Mouse (Mus musculus): ENCODE measurements around the gene Asic2. TPM values are rescaled to one million over a fixed set of nuclear protein-coding genes. Genes with fewer than 3 reads are reported as not detected.

Asic2 gene
- total and polyA plus RNA-seq, 2 experiments from 2014 or later = 19.8 to 60.2 TPM

- DNase-seq (ENCODE audit: low spot score) (no peak), ATAC-seq (ENCODE audit: low FRiP score) (no peak)
- no peak overlapping the region for H3K4me2 ChIP-seq (ENCODE audit: low read depth, low read length, poor library complexity, severe bottlenecking)
- H3K9ac ChIP-seq (replicated peaks; ENCODE audit: low read length, poor library complexity, severe bottlenecking) = no peak overlapping the region
- no peaks in the 10 kb centered on the region for H3K36me3 ChIP-seq (ENCODE audit: insufficient read depth, low read length)
- TF ChIP-seq CTCF (IDR thresholded peaks at IDR 0.05) = no peak
- no peak overlapping the region for H3K27ac ChIP-seq (ENCODE audit: low read depth, low read length)
- no peaks in the 10 kb centered on the region; the same call in none of the 2 replicates for H3K27me3 ChIP-seq (ENCODE audit: insufficient read depth, low read length)
- no peak overlapping the region for H3K4me3 ChIP-seq (ENCODE audit: low read depth, low read length)
- no peaks in the 10 kb centered on the region for H3K9me3 ChIP-seq (ENCODE audit: low read length)
- WGBS = 51% methylated on average over 8 of the region's 8 CpGs
- H3K4me1 ChIP-seq (ENCODE audit: insufficient read depth, low read length) = no peaks in the 10 kb centered on the region
Observed at GRCm38 (mm10) chr11:81120024-81120576, 848.2 kb downstream of the Asic2 start.

GRCm38 (mm10) chr11:81118055-81118454 lies 850.2 kb downstream of the Asic2 start:
- ATAC-seq (ENCODE audit: low FRiP score) (no peak), DNase-seq (ENCODE audit: low spot score) (peak; percentile 72)
- no peaks in the 10 kb centered on the region for H3K36me3 ChIP-seq (ENCODE audit: insufficient read depth, low read length)
- H3K4me2 ChIP-seq (ENCODE audit: low read depth, low read length, poor library complexity, severe bottlenecking) = no peak overlapping the region
- peak; percentile 40 for TF ChIP-seq CTCF (IDR thresholded peaks at IDR 0.05)
- no peak overlapping the region for H3K27ac ChIP-seq (ENCODE audit: low read depth, low read length)
- H3K9me3 ChIP-seq (ENCODE audit: low read length) = no peaks in the 10 kb centered on the region
- H3K9ac ChIP-seq (replicated peaks; ENCODE audit: low read length, poor library complexity, severe bottlenecking) = no peak overlapping the region
- no peak overlapping the region for H3K4me3 ChIP-seq (ENCODE audit: low read depth, low read length)
- no peaks in the 10 kb centered on the region; the same call in 1 of the 2 replicates for H3K27me3 ChIP-seq (ENCODE audit: insufficient read depth, low read length)
- WGBS = 39% methylated on average over 7 of the region's 7 CpGs
- H3K4me1 ChIP-seq (ENCODE audit: insufficient read depth, low read length) = no peaks in the 10 kb centered on the region

- ATAC-seq (ENCODE audit: low FRiP score) (no peak), DNase-seq (ENCODE audit: low spot score) (peak; percentile 49)
- no peak overlapping the region for H3K4me3 ChIP-seq (ENCODE audit: low read depth, low read length)
- no peaks in the 10 kb centered on the region; the same call in 1 of the 2 replicates for H3K27me3 ChIP-seq (ENCODE audit: insufficient read depth, low read length)
- no peaks in the 10 kb centered on the region for H3K9me3 ChIP-seq (ENCODE audit: low read length)
- TF ChIP-seq CTCF (IDR thresholded peaks at IDR 0.05) = no peak
- no peaks in the 10 kb centered on the region for H3K4me1 ChIP-seq (ENCODE audit: insufficient read depth, low read length)
- H3K27ac ChIP-seq (ENCODE audit: low read depth, low read length) = no peak overlapping the region
- H3K4me2 ChIP-seq (ENCODE audit: low read depth, low read length, poor library complexity, severe bottlenecking) = no peak overlapping the region
- 50% methylated on average over 9 of the region's 9 CpGs for WGBS
- no peaks in the 10 kb centered on the region; the same call in 1 of the 2 replicates for H3K36me3 ChIP-seq (ENCODE audit: insufficient read depth, low read length)
- H3K9ac ChIP-seq (replicated peaks; ENCODE audit: low read length, poor library complexity, severe bottlenecking) = no peak overlapping the region
Observed at GRCm38 (mm10) chr11:81115666-81116065, 852.6 kb downstream of the Asic2 start.

GRCm38 (mm10) chr11:81111626-81112025 lies 856.6 kb downstream of the Asic2 start:
- no peak overlapping the region for H3K9ac ChIP-seq (replicated peaks; ENCODE audit: low read length, poor library complexity, severe bottlenecking)
- peaks cover 3% of the 10 kb centered on the region for H3K4me1 ChIP-seq (ENCODE audit: insufficient read depth, low read length)
- no peaks in the 10 kb centered on the region for H3K9me3 ChIP-seq (ENCODE audit: low read length)
- no peak for DNase-seq (ENCODE audit: low spot score)
- no peaks in the 10 kb centered on the region; the same call in 1 of the 2 replicates for H3K27me3 ChIP-seq (ENCODE audit: insufficient read depth, low read length)
- TF ChIP-seq CTCF (IDR thresholded peaks at IDR 0.05) = no peak
- H3K36me3 ChIP-seq (ENCODE audit: insufficient read depth, low read length) = no peaks in the 10 kb centered on the region; the same call in 1 of the 2 replicates
- H3K27ac ChIP-seq (ENCODE audit: low read depth, low read length) = no peak overlapping the region
- H3K4me3 ChIP-seq (ENCODE audit: low read depth, low read length) = no peak overlapping the region
- H3K4me2 ChIP-seq (ENCODE audit: low read depth, low read length, poor library complexity, severe bottlenecking) = no peak overlapping the region
- WGBS = 82% methylated on average over 2 of the region's 2 CpGs
- no peak for ATAC-seq (ENCODE audit: low FRiP score)

GRCm38 (mm10) chr11:81110049-81110448 lies 858.2 kb downstream of the Asic2 start:
- Histone ChIP-seq H3K4me2 (ENCODE audit: low read depth, low read length, poor library complexity, severe bottlenecking) (no peak overlapping the region), H3K9ac (replicated peaks; ENCODE audit: low read length, poor library complexity, severe bottlenecking) (no peak overlapping the region), H3K27ac (ENCODE audit: low read depth, low read length) (peak overlapping the region; percentile 55), H3K36me3 (ENCODE audit: insufficient read depth, low read length) (no peaks in the 10 kb centered on the region; the same call in 1 of the 2 replicates), H3K4me3 (ENCODE audit: low read depth, low read length) (no peak overlapping the region), H3K4me1 (ENCODE audit: insufficient read depth, low read length) (peaks cover 3% of the 10 kb centered on the region), H3K9me3 (ENCODE audit: low read length) (no peaks in the 10 kb centered on the region), H3K27me3 (ENCODE audit: insufficient read depth, low read length) (no peaks in the 10 kb centered on the region)
- no peak for ATAC-seq (ENCODE audit: low FRiP score)
- no peak for TF ChIP-seq CTCF (IDR thresholded peaks at IDR 0.05)
- 54% methylated on average over 6 of the region's 6 CpGs for WGBS
- no peak for DNase-seq (ENCODE audit: low spot score)

GRCm38 (mm10) chr11:81106949-81107348 lies 861.3 kb downstream of the Asic2 start:
- Histone ChIP-seq H3K27me3 (ENCODE audit: insufficient read depth, low read length) (no peaks in the 10 kb centered on the region), H3K9ac (replicated peaks; ENCODE audit: low read length, poor library complexity, severe bottlenecking) (no peak overlapping the region), H3K27ac (ENCODE audit: low read depth, low read length) (no peak overlapping the region), H3K4me3 (ENCODE audit: low read depth, low read length) (no peak overlapping the region), H3K4me1 (ENCODE audit: insufficient read depth, low read length) (peaks cover 3% of the 10 kb centered on the region), H3K9me3 (ENCODE audit: low read length) (no peaks in the 10 kb centered on the region), H3K36me3 (ENCODE audit: insufficient read depth, low read length) (no peaks in the 10 kb centered on the region), H3K4me2 (ENCODE audit: low read depth, low read length, poor library complexity, severe bottlenecking) (no peak overlapping the region)
- WGBS = 84% methylated on average over 1 of the region's 1 CpGs
- TF ChIP-seq CTCF (IDR thresholded peaks at IDR 0.05) = no peak
- ATAC-seq (ENCODE audit: low FRiP score) (no peak), DNase-seq (ENCODE audit: low spot score) (no peak)

All from midbrain, postnatal 0 days (tissue).